Mouse (Mus musculus): ENCODE results near the gene Eif4enif1. TPM values are rescaled to one million over a fixed set of nuclear protein-coding genes. Genes with fewer than 3 reads are reported as not detected.

Eif4enif1 gene
- polyA plus RNA-seq, 1 experiment: 33.4 TPM

DNA sequence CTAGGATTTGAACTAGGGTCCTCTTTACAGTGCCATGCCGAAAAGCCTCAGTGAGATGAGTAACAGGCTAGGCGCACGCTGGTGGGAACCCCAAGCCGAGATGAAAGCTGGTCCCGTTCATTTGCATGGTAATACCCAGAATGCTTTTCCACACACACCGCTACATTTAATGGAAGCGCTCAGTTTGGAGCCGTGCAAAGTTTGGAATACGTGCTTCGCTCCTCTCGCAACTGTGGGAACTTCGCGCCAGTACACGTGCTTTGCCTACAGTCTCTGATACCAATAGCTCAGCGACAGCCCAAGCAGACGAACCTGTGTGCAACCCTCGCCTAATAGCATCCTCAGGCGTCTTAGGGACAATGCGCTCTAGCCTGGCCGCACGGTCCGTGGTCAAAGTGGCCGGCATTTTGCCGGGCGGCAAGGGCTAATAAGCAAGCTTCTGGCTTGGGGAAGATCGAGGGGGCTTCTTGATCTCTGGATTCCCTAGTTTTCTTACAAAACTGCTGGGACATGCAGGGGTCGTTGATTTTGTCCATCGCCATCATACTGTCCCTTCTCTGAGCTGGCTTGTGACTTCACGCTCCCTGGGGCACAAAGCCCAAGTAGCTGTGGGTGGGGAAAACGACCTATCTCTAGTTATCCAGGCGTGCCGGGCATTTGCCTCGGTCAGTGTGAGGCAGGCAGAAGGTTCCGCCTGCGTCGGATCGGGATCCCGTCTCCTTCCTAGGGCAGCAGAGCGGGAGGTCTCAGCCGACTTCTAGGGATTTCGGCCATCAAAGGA, 86.5 kb downstream of the Eif4enif1 start, which contains the start of gene Patz1:
Patz1 (plus strand) TSS at position 354 of the 781 bp plus-strand sequence.
- no peaks in the 10 kb centered on the region for H3K36me3 ChIP-seq (ENCODE audit: control insufficient read depth, insufficient read depth, low read length)
- under 1% methylated on average over 41 of the region's 41 CpGs for WGBS
- H3K27me3 ChIP-seq (ENCODE audit: control insufficient read depth, insufficient read depth, low read length): no peaks in the 10 kb centered on the region
- peak within 1 kb of the TSS; percentile 89 for H3K27ac ChIP-seq (ENCODE audit: insufficient read depth, low read depth, low read length)
- TF ChIP-seq CTCF (IDR thresholded peaks at IDR 0.05; ENCODE audit: extremely low read depth, insufficient read length, insufficient replicate concordance, low read depth, low read length) (no peak), POLR2A (IDR thresholded peaks at IDR 0.05; ENCODE audit: low read depth, low read length) (peak; percentile 20; the same call in 1 of the 2 replicates)
- H3K4me3 ChIP-seq (ENCODE audit: low read depth, low read length): peak within 1 kb of the TSS; percentile 91
- peaks cover 11% of the 10 kb centered on the region for H3K4me1 ChIP-seq (ENCODE audit: control insufficient read depth, insufficient read depth, insufficient read length, low read length)

DNA sequence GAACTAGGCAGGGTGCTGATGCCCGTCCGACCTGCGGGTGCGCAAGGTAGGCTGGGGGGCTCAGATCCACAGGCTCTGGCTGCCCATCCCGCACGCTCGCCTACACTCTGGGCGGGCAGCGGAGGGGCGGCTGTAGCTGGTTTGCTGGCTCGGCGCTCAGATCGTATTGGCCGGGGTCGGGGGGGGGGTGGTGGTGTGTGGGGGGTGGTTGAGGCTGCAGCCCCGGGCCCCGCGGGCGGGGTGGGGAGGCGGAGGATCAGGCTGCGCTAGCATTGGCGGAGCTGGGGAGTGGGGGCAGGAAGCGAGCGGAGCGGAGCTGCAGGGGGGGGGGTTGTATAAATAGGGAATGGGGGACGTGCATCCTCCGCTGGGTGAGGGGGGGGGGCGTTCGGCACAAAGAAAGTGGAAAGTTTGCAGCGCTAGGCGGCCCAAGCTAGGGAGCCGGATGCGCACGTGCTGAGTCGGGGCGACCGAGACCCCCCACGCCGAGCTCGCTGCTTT, 87.2 kb downstream of the Eif4enif1 start:
- H3K36me3 ChIP-seq (ENCODE audit: control insufficient read depth, insufficient read depth, low read length): no peaks in the 10 kb centered on the region; the same call in 1 of the 2 replicates
- peaks cover 11% of the 10 kb centered on the region for H3K4me1 ChIP-seq (ENCODE audit: control insufficient read depth, insufficient read depth, insufficient read length, low read length)
- H3K27me3 ChIP-seq (ENCODE audit: control insufficient read depth, insufficient read depth, low read length): no peaks in the 10 kb centered on the region
- TF ChIP-seq POLR2A (IDR thresholded peaks at IDR 0.05; ENCODE audit: low read depth, low read length) (no peak; the same call in 1 of the 2 replicates), CTCF (IDR thresholded peaks at IDR 0.05; ENCODE audit: extremely low read depth, insufficient read length, insufficient replicate concordance, low read depth, low read length) (no peak)
- 2% methylated on average over 39 of the region's 40 CpGs for WGBS
- H3K27ac ChIP-seq (ENCODE audit: insufficient read depth, low read depth, low read length): peak overlapping the region; percentile 89
- peak overlapping the region; percentile 91 for H3K4me3 ChIP-seq (ENCODE audit: low read depth, low read length)

DNA sequence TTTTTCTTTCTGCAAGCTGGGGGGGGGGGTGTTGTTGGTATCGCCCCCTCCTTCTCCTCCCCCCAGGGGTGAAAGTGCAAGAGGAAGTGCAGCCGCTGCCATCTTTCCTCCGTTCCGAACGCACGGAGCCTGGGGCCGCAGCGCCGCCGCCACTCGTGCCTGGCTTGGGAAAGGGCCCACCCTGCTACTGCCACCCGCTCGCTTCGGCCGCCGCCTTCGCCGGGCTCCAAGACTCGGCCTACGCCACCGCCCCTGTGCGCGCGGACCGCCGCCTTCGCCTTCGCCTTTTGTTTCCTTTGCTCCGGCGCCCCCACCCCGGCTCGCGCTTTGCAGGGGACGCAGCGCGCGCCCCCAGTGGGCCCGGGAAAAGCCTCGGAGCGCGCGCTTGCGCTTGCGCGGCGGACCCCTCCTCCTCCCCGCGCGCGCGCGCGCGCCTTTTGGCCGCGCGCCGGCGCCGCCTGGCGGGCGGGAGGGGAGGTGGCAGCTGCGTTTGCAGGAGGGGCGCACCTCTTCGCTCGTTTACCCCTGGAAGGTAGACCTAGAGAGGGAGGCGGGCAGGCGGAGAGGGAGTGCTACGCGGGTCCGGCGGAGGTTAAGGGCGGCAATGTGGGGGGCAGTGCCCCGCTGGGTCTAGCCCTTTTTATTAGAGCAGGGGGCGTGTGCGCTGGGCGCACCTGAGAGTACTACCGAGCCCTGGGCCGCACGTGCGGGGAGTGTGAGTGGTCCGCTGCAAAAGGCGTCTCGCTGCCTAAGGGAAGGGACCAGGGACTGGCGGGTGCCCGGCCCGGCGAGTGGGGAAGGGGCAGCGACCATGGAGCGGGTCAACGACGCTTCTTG, 87.8 kb downstream of the Eif4enif1 start:
- Histone ChIP-seq H3K4me1 (ENCODE audit: control insufficient read depth, insufficient read depth, insufficient read length, low read length) (peaks cover 11% of the 10 kb centered on the region), H3K27me3 (ENCODE audit: control insufficient read depth, insufficient read depth, low read length) (no peaks in the 10 kb centered on the region), H3K4me3 (ENCODE audit: low read depth, low read length) (peak overlapping the region; percentile 91), H3K36me3 (ENCODE audit: control insufficient read depth, insufficient read depth, low read length) (no peaks in the 10 kb centered on the region; the same call in 1 of the 2 replicates), H3K27ac (ENCODE audit: insufficient read depth, low read depth, low read length) (peak overlapping the region; percentile 89)
- peak; percentile 69 for TF ChIP-seq CTCF (IDR thresholded peaks at IDR 0.05; ENCODE audit: extremely low read depth, insufficient read length, insufficient replicate concordance, low read depth, low read length)
- peak; percentile 52 for TF ChIP-seq POLR2A (IDR thresholded peaks at IDR 0.05; ENCODE audit: low read depth, low read length)
- WGBS: under 1% methylated on average over 91 of the region's 92 CpGs

DNA sequence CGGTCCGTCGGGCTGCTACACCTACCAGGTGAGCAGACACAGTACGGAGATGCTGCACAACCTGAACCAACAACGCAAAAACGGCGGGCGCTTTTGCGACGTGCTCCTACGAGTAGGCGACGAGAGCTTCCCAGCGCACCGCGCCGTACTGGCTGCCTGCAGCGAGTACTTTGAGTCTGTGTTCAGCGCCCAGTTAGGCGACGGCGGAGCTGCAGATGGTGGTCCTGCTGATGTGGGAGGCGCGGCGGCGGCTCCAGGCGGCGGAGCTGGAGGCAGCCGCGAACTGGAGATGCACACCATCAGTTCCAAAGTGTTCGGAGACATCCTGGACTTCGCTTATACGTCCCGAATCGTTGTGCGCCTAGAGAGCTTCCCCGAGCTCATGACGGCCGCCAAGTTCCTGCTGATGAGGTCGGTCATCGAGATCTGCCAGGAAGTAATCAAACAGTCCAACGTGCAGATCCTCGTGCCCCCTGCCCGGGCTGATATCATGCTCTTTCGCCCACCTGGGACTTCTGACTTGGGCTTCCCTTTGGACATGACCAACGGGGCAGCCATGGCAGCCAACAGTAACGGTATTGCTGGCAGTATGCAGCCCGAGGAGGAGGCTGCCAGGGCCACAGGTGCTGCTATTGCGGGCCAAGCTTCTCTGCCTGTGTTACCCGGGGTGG, 88.6 kb downstream of the Eif4enif1 start:
- TF ChIP-seq CTCF (IDR thresholded peaks at IDR 0.05; ENCODE audit: extremely low read depth, insufficient read length, insufficient replicate concordance, low read depth, low read length) (no peak), POLR2A (IDR thresholded peaks at IDR 0.05; ENCODE audit: low read depth, low read length) (no peak; the same call in 1 of the 2 replicates)
- H3K36me3 ChIP-seq (ENCODE audit: control insufficient read depth, insufficient read depth, low read length): peaks cover 4% of the 10 kb centered on the region; the same call in 1 of the 2 replicates
- WGBS: under 1% methylated on average over 50 of the region's 50 CpGs
- H3K4me1 ChIP-seq (ENCODE audit: control insufficient read depth, insufficient read depth, insufficient read length, low read length): peaks cover 11% of the 10 kb centered on the region
- H3K27ac ChIP-seq (ENCODE audit: insufficient read depth, low read depth, low read length): peak overlapping the region; percentile 17
- peak overlapping the region; percentile 91 for H3K4me3 ChIP-seq (ENCODE audit: low read depth, low read length)
- no peaks in the 10 kb centered on the region for H3K27me3 ChIP-seq (ENCODE audit: control insufficient read depth, insufficient read depth, low read length)

DNA sequence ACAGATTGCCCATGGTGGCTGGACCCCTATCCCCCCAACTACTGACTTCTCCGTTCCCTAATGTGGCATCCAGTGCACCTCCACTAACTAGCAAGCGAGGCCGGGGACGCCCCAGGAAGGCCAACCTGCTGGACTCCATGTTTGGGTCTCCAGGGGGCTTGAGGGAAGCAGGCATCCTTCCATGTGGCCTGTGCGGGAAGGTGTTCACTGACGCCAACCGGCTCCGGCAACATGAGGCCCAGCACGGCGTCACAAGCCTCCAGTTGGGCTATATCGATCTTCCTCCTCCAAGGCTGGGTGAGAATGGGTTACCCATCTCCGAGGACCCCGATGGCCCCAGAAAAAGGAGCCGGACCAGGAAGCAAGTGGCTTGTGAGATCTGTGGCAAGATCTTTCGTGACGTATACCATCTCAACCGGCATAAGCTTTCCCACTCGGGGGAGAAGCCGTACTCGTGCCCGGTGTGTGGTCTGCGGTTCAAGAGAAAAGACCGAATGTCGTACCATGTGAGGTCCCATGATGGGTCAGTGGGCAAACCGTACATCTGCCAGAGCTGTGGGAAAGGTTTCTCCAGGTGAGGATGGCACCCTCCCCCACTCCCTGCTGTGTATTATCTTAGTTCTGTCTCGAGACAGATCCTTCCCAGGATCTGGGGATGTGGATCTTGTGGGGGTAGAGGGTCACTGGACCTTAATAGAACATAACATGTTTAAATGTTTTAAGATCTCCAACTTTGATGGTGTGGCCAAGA, 89.3 kb downstream of the Eif4enif1 start:
- Histone ChIP-seq H3K27ac (ENCODE audit: insufficient read depth, low read depth, low read length) (peak overlapping the region; percentile 17; the same call in 1 of the 2 replicates), H3K36me3 (ENCODE audit: control insufficient read depth, insufficient read depth, low read length) (peaks cover 6% of the 10 kb centered on the region; the same call in 1 of the 2 replicates), H3K4me3 (ENCODE audit: low read depth, low read length) (peak overlapping the region; percentile 91), H3K4me1 (ENCODE audit: control insufficient read depth, insufficient read depth, insufficient read length, low read length) (peaks cover 11% of the 10 kb centered on the region), H3K27me3 (ENCODE audit: control insufficient read depth, insufficient read depth, low read length) (no peaks in the 10 kb centered on the region)
- 5% methylated on average over 26 of the region's 26 CpGs for WGBS
- TF ChIP-seq CTCF (IDR thresholded peaks at IDR 0.05; ENCODE audit: extremely low read depth, insufficient read length, insufficient replicate concordance, low read depth, low read length) (no peak), POLR2A (IDR thresholded peaks at IDR 0.05; ENCODE audit: low read depth, low read length) (no peak)

DNA sequence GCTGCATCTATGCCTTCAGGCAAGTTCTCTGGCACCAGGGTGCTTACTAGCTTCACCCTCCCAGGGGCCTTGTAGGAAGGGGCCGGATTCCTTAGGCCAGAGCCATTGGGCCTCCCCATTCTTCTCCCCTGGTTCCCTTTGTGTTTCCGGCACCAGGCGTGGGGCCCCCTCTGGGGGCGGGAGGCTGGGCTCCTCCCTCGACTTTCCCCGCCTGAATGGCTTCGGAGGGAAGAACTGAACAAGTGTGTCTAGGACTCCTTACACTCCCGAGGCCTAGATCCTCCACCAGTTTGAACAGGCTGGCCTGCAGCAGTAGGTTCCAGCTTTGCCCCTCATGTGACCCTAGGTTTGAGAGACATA, 89.8 kb downstream of the Eif4enif1 start:
- TF ChIP-seq POLR2A (IDR thresholded peaks at IDR 0.05; ENCODE audit: low read depth, low read length) (no peak), CTCF (IDR thresholded peaks at IDR 0.05; ENCODE audit: extremely low read depth, insufficient read length, insufficient replicate concordance, low read depth, low read length) (no peak)
- H3K4me1 ChIP-seq (ENCODE audit: control insufficient read depth, insufficient read depth, insufficient read length, low read length): peaks cover 11% of the 10 kb centered on the region
- peak overlapping the region; percentile 91 for H3K4me3 ChIP-seq (ENCODE audit: low read depth, low read length)
- H3K36me3 ChIP-seq (ENCODE audit: control insufficient read depth, insufficient read depth, low read length): peaks cover 6% of the 10 kb centered on the region; the same call in 1 of the 2 replicates
- no peaks in the 10 kb centered on the region for H3K27me3 ChIP-seq (ENCODE audit: control insufficient read depth, insufficient read depth, low read length)
- 2% methylated on average over 8 of the region's 8 CpGs for WGBS
- no peak overlapping the region for H3K27ac ChIP-seq (ENCODE audit: insufficient read depth, low read depth, low read length)

Measured in small intestine, adult 2 months (tissue).